Mouse (Mus musculus): ENCODE measurements at regions not wholly inside any gene's neighbourhood (a gene's known extent, or its start where the extent isn't known, plus 50 kb on each side); places are given as distances from the start of the nearest gene placed in this dataset.

DNA sequence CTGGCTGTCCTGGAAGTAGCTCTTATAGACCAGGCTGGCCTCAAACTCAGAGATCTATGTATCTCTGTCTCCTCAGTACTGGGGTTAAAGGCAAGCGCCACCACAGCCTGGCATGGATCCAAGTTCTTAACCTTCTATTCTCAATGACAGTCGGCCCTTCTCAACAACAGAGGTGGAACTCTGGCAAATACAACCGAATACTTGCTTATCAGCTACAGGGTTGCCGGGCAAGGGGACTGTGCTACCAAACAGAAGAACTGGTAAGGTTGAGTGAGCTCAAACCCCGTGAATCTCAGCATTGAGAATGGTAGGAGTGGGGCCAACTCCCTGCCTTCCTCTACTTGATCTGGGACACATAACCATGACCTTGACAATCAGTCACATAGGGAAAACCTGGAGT, 75.2 kb upstream of the Osbpl8 start:
- TF ChIP-seq CTCF (IDR thresholded peaks at IDR 0.05; ENCODE audit: control insufficient read depth, insufficient read depth, insufficient replicate concordance, low read depth, low read length) (no peak), POLR2A (IDR thresholded peaks at IDR 0.05; ENCODE audit: control insufficient read depth, low read depth, low read length) (no peak)

All from testis, adult 2 months (tissue).